Mouse (Mus musculus): ENCODE measurements at regions not wholly inside any gene's neighbourhood (a gene's known extent, or its start where the extent isn't known, plus 50 kb on each side); places are given as distances from the start of the nearest gene placed in this dataset.

GRCm38 (mm10) chr13:119118382-119118781, 310.0 kb upstream of the Paip1 start:
- DNase-seq (ENCODE audit: low read depth, low spot score) = no peak

DNA sequence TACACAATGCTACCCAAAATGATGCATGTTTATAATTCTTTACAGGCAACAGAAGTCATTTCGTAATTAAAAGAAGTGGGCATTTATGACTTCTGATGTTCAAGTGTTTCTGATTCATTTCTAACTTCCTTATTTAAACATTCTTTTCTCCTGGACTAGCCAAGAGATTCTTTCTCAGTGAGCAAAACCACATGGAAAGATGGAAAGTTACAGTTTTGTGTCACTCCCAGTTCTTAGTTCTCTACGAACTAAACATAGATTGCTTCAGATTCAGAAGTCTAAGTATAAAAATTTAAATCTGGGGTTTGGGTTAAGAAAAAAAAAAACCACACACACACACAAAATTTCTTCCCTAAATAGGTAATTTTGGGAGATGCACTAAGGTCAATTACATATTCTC, 288.0 kb upstream of the Paip1 start:
- no peak for DNase-seq (ENCODE audit: low read depth, low spot score)

- DNase-seq (ENCODE audit: low read depth, low spot score) = no peak
Observed at GRCm38 (mm10) chr13:119143351-119143750, 285.1 kb upstream of the Paip1 start.

DNA sequence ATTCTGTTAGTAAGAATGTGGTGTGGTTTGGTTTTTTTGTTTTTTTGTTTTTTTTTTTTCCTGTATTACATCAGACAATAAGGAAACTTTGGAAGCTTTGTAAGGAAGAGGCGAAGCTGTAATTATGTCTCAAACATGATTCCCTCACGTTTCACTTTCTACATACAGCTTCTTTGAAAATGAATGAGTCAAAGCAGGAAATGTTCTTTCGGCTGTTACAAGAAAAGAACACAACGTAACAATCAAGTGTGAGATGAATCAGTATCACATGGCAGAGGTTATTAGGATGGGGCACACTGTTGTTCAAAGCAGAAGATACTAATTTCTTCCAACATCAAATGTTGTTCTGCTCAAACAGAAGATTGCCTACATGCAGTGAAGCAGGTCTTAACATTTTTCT, 282.7 kb upstream of the Paip1 start:
- no peak for DNase-seq (ENCODE audit: low read depth, low spot score)

DNA sequence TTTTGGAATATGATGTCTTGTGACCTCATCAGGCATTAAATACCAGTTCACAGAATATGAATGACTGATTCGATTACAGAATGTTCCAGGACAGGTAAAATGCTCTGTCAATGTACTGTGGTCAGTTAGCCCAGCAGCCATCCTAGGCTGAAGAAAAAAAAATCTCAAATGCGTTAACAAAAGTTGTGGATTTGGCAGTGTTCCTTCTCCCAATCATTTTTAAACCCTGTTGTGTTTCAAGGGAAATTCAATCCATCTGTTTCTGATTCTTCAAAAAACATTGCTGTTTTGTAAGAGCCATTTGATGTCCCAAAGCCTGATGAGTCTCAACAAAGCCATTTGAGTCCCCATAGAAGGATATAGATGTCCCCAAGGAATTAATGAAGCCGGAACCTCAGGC, 280.7 kb upstream of the Paip1 start:
- no peak for DNase-seq (ENCODE audit: low read depth, low spot score)

- no peak for DNase-seq (ENCODE audit: low read depth, low spot score)
Observed at GRCm38 (mm10) chr13:119149141-119149540, 279.3 kb upstream of the Paip1 start.

- DNase-seq (ENCODE audit: low read depth, low spot score) = no peak
Observed at GRCm38 (mm10) chr13:119150847-119151548, 277.4 kb upstream of the Paip1 start.

DNA sequence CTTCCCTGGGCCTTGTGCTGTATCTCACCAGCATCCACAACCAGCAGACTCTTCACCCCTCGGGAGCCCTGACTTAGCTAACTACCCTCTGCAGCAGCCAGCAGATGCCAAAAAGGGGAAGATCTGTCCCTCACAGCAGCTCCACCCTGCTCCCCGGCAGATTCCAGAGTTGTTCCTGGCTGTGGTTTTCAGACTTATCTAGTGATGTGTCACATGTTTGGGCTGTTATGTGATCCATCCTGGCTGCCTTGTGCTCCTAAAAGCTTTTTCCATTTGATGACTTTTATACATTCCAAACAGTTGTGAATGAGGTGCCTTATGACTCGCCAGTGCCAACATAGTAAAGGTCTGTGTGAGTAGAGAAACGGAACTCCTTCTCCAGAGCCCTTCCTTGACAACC, 250.6 kb upstream of the Paip1 start:
- DNase-seq (ENCODE audit: low read depth, low spot score) = no peak

- DNase-seq (ENCODE audit: low read depth, low spot score) = no peak
Observed at GRCm38 (mm10) chr13:119178212-119178611, 250.2 kb upstream of the Paip1 start.

GRCm38 (mm10) chr13:119179157-119179920, 249.1 kb upstream of the Paip1 start:
- no peak for DNase-seq (ENCODE audit: low read depth, low spot score)

- DNase-seq (ENCODE audit: low read depth, low spot score) = no peak
Observed at GRCm38 (mm10) chr13:119184322-119184877, 244.0 kb upstream of the Paip1 start.

DNA sequence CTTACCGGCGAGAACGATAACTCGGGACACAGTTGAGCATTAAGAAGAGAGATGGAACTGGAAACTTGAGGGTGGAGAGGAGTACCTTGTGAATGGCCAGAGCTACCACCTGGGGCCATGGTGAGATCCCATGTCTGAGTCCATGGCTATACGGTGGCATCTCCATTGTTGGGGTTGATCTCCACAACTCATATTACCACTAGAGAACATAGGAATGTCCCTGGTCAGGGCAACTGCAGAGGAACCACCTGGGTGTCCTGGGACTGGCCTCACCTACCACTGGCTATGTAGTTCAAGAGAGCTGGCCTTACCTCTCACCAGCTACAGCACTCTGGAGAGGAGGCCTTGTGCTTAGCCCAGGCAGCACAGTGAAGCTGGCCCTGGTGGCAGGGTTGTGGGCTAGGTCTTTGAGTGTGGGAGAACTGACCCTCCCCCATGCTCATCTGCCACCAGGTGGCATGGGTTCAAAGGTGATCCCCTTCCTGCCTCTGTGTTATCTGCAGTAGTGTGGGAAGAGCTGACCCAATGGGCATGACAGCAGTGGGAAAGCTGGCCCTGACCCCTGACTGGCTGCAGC, 242.7 kb upstream of the Paip1 start:
- DNase-seq (ENCODE audit: low read depth, low spot score) = no peak

DNA sequence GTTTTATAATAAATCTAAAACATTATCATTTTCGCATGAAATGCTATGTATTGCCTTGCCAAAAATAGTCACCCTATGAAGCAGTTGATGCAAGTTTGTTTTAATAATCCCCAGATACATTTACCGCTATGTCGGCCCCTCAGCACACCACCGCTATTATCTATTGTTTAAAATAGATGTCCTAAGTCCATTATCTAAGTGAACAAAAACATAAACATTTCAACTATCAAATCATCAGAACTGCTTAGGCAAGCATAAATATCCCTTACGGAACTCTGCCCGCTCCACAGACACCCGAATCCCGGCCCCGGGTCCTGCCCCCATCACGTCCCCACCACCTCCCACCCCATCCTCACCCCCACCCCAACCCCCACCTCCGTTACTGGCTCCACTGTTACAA, 196.8 kb upstream of the Paip1 start:
- DNase-seq (ENCODE audit: low read depth, low spot score) = no peak

DNA sequence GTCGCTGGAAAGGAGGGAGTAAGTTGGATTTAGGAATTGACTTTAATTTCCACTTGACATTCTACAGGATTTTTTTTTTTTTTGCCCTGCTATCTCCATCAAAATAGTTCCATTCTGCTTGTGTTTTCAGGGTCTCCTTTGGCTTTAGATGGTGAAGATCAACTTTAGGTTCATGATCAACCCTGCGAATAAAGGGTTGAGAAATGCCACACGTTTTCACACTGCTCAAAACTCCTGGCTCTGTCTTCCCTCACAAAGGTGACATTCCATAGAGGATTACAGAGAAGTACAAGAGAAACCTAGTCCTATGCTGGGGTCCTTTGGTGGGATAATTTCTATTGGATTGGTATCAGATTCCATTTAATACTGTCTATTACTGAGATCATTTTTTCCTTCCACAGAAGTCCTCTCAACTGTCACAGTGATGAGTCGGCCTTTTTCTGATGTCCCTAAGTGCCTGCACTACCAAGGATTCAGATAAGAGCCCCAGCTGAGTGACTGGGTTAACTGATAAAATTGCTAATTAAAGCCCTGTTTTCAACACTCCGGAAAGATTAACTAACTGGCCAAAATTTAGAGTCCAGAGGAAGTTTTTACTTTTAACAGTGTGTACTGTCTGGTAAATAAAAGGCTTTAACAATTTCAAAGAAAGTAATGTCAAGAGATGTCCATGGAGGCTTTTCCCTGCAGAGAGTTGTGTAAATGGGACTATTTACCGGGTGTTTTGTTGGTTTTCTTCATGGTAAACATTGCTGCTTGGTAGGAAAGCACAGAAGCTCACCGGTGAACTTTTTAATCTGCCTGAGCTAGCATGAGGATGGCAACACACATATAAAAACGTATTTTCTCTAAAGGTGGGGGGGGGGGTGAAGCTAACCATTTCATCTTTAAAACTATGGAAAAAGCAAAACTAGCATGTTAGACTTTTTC, 196.0 kb upstream of the Paip1 start:
- no peak for DNase-seq (ENCODE audit: low read depth, low spot score)

DNA sequence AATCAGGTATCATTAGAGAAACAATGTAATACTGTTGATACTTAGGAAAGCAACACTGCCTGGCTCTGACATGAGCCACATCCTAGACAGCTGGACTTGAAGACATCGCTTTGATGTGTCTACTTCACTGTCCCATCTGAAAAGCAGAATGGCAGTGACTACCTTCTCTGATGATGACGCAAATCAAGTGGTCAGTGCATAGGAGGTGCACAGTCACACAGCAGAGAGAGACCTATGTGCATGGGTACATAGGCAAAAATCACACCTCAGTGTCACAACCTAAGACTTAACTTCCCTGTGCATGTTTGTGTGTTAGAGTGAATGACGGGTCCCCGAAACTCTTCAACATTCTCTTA, 195.4 kb upstream of the Paip1 start:
- no peak for DNase-seq (ENCODE audit: low read depth, low spot score)

GRCm38 (mm10) chr13:119233869-119234268, 194.5 kb upstream of the Paip1 start:
- no peak for DNase-seq (ENCODE audit: low read depth, low spot score)

- no peak for DNase-seq (ENCODE audit: low read depth, low spot score)
Observed at GRCm38 (mm10) chr13:119242358-119242757, 186.0 kb upstream of the Paip1 start.

DNA sequence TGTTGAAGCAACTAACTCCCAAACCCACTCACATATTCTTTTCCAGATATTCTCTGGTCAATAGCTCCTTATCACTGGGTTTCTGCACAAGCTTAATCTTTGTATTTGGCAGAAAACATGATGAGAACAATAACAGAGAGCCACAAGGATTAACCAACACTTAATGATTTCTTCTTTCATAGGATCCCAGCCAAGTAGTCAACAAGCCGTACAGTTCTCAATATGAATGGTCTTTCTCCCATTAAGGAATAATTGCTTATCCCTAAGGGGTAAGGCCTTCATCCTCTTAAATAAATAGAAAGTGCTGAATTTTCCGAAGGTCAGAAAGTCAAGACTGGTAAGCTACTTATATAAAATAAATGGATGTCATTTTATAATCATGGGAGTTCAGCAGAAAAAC, 181.3 kb upstream of the Paip1 start:
- DNase-seq (ENCODE audit: low read depth, low spot score) = no peak

DNA sequence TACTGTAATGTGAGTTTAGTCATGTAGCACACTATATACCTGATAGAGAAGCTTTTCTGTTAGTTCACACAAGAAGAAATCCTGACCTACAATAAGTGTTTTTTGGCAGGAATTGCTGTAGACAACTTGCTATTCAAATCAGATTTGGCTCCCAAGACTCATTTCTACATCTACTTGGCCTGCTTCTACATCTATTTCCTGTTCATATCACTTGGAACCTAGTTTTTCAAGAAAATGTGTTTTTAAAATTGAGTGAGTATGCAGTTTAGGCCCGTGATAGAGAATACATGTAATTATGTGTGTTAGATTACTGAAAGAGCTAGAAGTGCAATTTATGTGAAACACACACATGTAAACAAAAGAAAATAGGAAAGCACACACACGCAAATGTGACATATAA, 176.4 kb upstream of the Paip1 start:
- no peak for DNase-seq (ENCODE audit: low read depth, low spot score)

DNA sequence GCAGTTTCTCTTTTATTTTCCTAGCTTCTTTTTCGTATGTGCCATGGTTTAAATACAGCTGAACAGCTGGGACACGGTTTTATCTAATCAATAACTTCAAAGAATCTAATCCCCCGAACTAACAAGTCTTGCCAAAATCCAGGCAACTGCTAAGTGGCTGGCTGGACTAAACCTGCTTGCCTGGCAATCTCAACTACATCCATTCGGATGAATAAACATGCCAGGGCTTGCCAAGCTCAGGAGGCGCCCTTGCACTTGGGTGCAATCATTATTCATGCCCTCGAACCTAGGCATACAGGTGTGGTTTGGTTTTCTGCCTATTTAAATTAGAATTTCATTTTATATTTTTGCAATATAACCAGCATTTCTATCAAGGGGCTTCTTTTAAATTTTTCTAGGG, 172.1 kb upstream of the Paip1 start:
- DNase-seq (ENCODE audit: low read depth, low spot score) = no peak

GRCm38 (mm10) chr13:119258515-119258914, 169.9 kb upstream of the Paip1 start:
- peak; percentile 13 for DNase-seq (ENCODE audit: low read depth, low spot score)

- no peak for DNase-seq (ENCODE audit: low read depth, low spot score)
Observed at GRCm38 (mm10) chr13:119263561-119263960, 164.8 kb upstream of the Paip1 start.

Data from ES-CJ7 (cell line).